Mouse (Mus musculus): ENCODE data around the gene Egfr. TPM values are rescaled to one million over a fixed set of nuclear protein-coding genes. Genes with fewer than 3 reads are reported as not detected.

Gene Egfr
- 26.3 and 63.3 TPM in 2 replicates for polyA plus RNA-seq (2012; rRNA removed)

- peak within 1 kb of the TSS; percentile 70 for H3K27ac ChIP-seq (ENCODE audit: insufficient read depth, low read depth, low read length)
- no peaks in the 10 kb centered on the region for H3K36me3 ChIP-seq (ENCODE audit: control insufficient read depth, insufficient read depth, low read length)
- 1% methylated on average over 21 of the region's 21 CpGs for WGBS
- no peaks in the 10 kb centered on the region for H3K27me3 ChIP-seq (ENCODE audit: control insufficient read depth, insufficient read depth, low read length)
- H3K4me3 ChIP-seq (ENCODE audit: low read depth, low read length) = peak within 1 kb of the TSS; percentile 87
- H3K4me1 ChIP-seq (ENCODE audit: control insufficient read depth, insufficient read depth, insufficient read length, low read length) = peaks cover 2% of the 10 kb centered on the region; the same call in 1 of the 2 replicates
- TF ChIP-seq POLR2A (IDR thresholded peaks at IDR 0.05; ENCODE audit: low read depth, low read length) = peak; percentile 67; the same call in 1 of the 2 replicates
- no peak for TF ChIP-seq CTCF (IDR thresholded peaks at IDR 0.05; ENCODE audit: extremely low read depth, insufficient read length, insufficient replicate concordance, low read depth, low read length)
Measured at GRCm38 (mm10) chr11:16752007-16752348, at the start of gene Egfr. TSS of gene Egfr (plus strand) at chr11:16752203.

GRCm38 (mm10) chr11:16703221-16703620 is 48.8 kb upstream of the Egfr start:
- Histone ChIP-seq H3K36me3 (ENCODE audit: control insufficient read depth, insufficient read depth, low read length) (no peaks in the 10 kb centered on the region), H3K4me1 (ENCODE audit: control insufficient read depth, insufficient read depth, insufficient read length, low read length) (no peaks in the 10 kb centered on the region), H3K27ac (ENCODE audit: insufficient read depth, low read depth, low read length) (no peak overlapping the region), H3K4me3 (ENCODE audit: low read depth, low read length) (no peak overlapping the region), H3K27me3 (ENCODE audit: control insufficient read depth, insufficient read depth, low read length) (no peaks in the 10 kb centered on the region)
- TF ChIP-seq POLR2A (IDR thresholded peaks at IDR 0.05; ENCODE audit: low read depth, low read length) (no peak), CTCF (IDR thresholded peaks at IDR 0.05; ENCODE audit: extremely low read depth, insufficient read length, insufficient replicate concordance, low read depth, low read length) (no peak)
- 74% methylated on average over 3 of the region's 3 CpGs for WGBS

- TF ChIP-seq CTCF (IDR thresholded peaks at IDR 0.05; ENCODE audit: extremely low read depth, insufficient read length, insufficient replicate concordance, low read depth, low read length) = no peak
- 29% methylated on average over 1 of the region's 1 CpGs for whole genome bisulfite sequencing
- Histone ChIP-seq H3K4me1 (ENCODE audit: control insufficient read depth, insufficient read depth, insufficient read length, low read length) (peaks cover 2% of the 10 kb centered on the region; the same call in 1 of the 2 replicates), H3K4me3 (ENCODE audit: low read depth, low read length) (no peak overlapping the region), H3K27ac (ENCODE audit: insufficient read depth, low read depth, low read length) (no peak overlapping the region), H3K36me3 (ENCODE audit: control insufficient read depth, insufficient read depth, low read length) (no peaks in the 10 kb centered on the region), H3K27me3 (ENCODE audit: control insufficient read depth, insufficient read depth, low read length) (no peaks in the 10 kb centered on the region)
Measured at GRCm38 (mm10) chr11:16735083-16735644, 16.8 kb upstream of the Egfr start.

- H3K36me3 ChIP-seq (ENCODE audit: control insufficient read depth, insufficient read depth, low read length) = no peaks in the 10 kb centered on the region
- no peak overlapping the region for H3K4me3 ChIP-seq (ENCODE audit: low read depth, low read length)
- WGBS = 18% methylated on average over 2 of the region's 2 CpGs
- no peaks in the 10 kb centered on the region for H3K27me3 ChIP-seq (ENCODE audit: control insufficient read depth, insufficient read depth, low read length)
- peaks cover 2% of the 10 kb centered on the region; the same call in 1 of the 2 replicates for H3K4me1 ChIP-seq (ENCODE audit: control insufficient read depth, insufficient read depth, insufficient read length, low read length)
- H3K27ac ChIP-seq (ENCODE audit: insufficient read depth, low read depth, low read length) = no peak overlapping the region
- TF ChIP-seq POLR2A (IDR thresholded peaks at IDR 0.05; ENCODE audit: low read depth, low read length) = no peak
- TF ChIP-seq CTCF (IDR thresholded peaks at IDR 0.05; ENCODE audit: extremely low read depth, insufficient read length, insufficient replicate concordance, low read depth, low read length) = no peak
Measured at GRCm38 (mm10) chr11:16737323-16737722, 14.7 kb upstream of the Egfr start.

- Histone ChIP-seq H3K4me3 (ENCODE audit: low read depth, low read length) (no peak overlapping the region), H3K36me3 (ENCODE audit: control insufficient read depth, insufficient read depth, low read length) (no peaks in the 10 kb centered on the region), H3K27me3 (ENCODE audit: control insufficient read depth, insufficient read depth, low read length) (no peaks in the 10 kb centered on the region), H3K4me1 (ENCODE audit: control insufficient read depth, insufficient read depth, insufficient read length, low read length) (peaks cover 2% of the 10 kb centered on the region; the same call in 1 of the 2 replicates), H3K27ac (ENCODE audit: insufficient read depth, low read depth, low read length) (no peak overlapping the region)
- WGBS = 61% methylated on average over 2 of the region's 2 CpGs
- TF ChIP-seq CTCF (IDR thresholded peaks at IDR 0.05; ENCODE audit: extremely low read depth, insufficient read length, insufficient replicate concordance, low read depth, low read length) = no peak
- TF ChIP-seq POLR2A (IDR thresholded peaks at IDR 0.05; ENCODE audit: low read depth, low read length) = no peak
Measured at GRCm38 (mm10) chr11:16738691-16739090, 13.3 kb upstream of the Egfr start.

- WGBS = 34% methylated on average over 3 of the region's 3 CpGs
- H3K27ac ChIP-seq (ENCODE audit: insufficient read depth, low read depth, low read length) = no peak overlapping the region
- H3K36me3 ChIP-seq (ENCODE audit: control insufficient read depth, insufficient read depth, low read length) = no peaks in the 10 kb centered on the region
- H3K4me3 ChIP-seq (ENCODE audit: low read depth, low read length) = no peak overlapping the region
- H3K4me1 ChIP-seq (ENCODE audit: control insufficient read depth, insufficient read depth, insufficient read length, low read length) = peaks cover 2% of the 10 kb centered on the region; the same call in 1 of the 2 replicates
- no peak for TF ChIP-seq POLR2A (IDR thresholded peaks at IDR 0.05; ENCODE audit: low read depth, low read length)
- TF ChIP-seq CTCF (IDR thresholded peaks at IDR 0.05; ENCODE audit: extremely low read depth, insufficient read length, insufficient replicate concordance, low read depth, low read length) = no peak
- H3K27me3 ChIP-seq (ENCODE audit: control insufficient read depth, insufficient read depth, low read length) = no peaks in the 10 kb centered on the region
Measured at GRCm38 (mm10) chr11:16739155-16739554, 12.8 kb upstream of the Egfr start.

GRCm38 (mm10) chr11:16740691-16741611 is 11.1 kb upstream of the Egfr start:
- WGBS = 74% methylated on average over 10 of the region's 10 CpGs
- Histone ChIP-seq H3K4me3 (ENCODE audit: low read depth, low read length) (no peak overlapping the region), H3K36me3 (ENCODE audit: control insufficient read depth, insufficient read depth, low read length) (no peaks in the 10 kb centered on the region), H3K4me1 (ENCODE audit: control insufficient read depth, insufficient read depth, insufficient read length, low read length) (peaks cover 2% of the 10 kb centered on the region; the same call in 1 of the 2 replicates), H3K27ac (ENCODE audit: insufficient read depth, low read depth, low read length) (no peak overlapping the region), H3K27me3 (ENCODE audit: control insufficient read depth, insufficient read depth, low read length) (no peaks in the 10 kb centered on the region)
- TF ChIP-seq POLR2A (IDR thresholded peaks at IDR 0.05; ENCODE audit: low read depth, low read length) (no peak), CTCF (IDR thresholded peaks at IDR 0.05; ENCODE audit: extremely low read depth, insufficient read length, insufficient replicate concordance, low read depth, low read length) (no peak)

Measured in small intestine, adult 2 months (tissue).